Mouse (Mus musculus) liver, embryonic 16.5 days (tissue): ENCODE data around the gene Rrbp1. TPM values are rescaled to one million over a fixed set of nuclear protein-coding genes. Genes with fewer than 3 reads are reported as not detected.

Experiments used
- ATAC-seq: fragments of 200-750 bp; cut with Nextera tagmentation; 2 replicates; pipeline ENCODE4 v1.8.0; 2017; ENCODE audit warnings: low read depth, mild to moderate bottlenecking, moderate number of reproducible peaks, moderate library complexity
- H3K27ac ChIP-seq: fragments of 300-500 bp; sonication (generic); 2 replicates; pipeline ENCODE4 v1.5.1; 2014; ENCODE audit warnings: mild to moderate bottlenecking, low read length
- H3K27me3 ChIP-seq: fragments of 300-500 bp; sonication (generic); 2 replicates; pipeline ENCODE4 v1.6.1; 2014; ENCODE audit warnings: low read depth, low read length, mixed read lengths; ENCODE audit not compliant: control insufficient read depth, insufficient read depth
- H3K36me3 ChIP-seq: fragments of 300-500 bp; sonication (generic); 2 replicates; pipeline ENCODE4 v1.6.1; 2014; ENCODE audit warnings: mild to moderate bottlenecking; ENCODE audit not compliant: control insufficient read depth, insufficient read depth
- H3K4me1 ChIP-seq: fragments of 300-500 bp; sonication (generic); 2 replicates; pipeline ENCODE4 v1.6.1; 2014; ENCODE audit warnings: low read depth, low read length, mixed read lengths; ENCODE audit not compliant: control insufficient read depth
- H3K4me2 ChIP-seq: fragments of 300-500 bp; sonication (generic); 2 replicates; pipeline ENCODE4 v1.6.1; 2014; ENCODE audit warnings: low read depth, low read length, mixed read lengths
- H3K4me3 ChIP-seq: fragments of 300-500 bp; sonication (generic); 2 replicates; pipeline ENCODE4 v1.5.1; 2014; ENCODE audit warnings: low read depth, mild to moderate bottlenecking, low read length
- H3K9ac ChIP-seq: fragments of 300-500 bp; sonication (generic); 2 replicates; pipeline ENCODE4 v1.6.1; 2014; ENCODE audit warnings: low read depth, low read length
- H3K9me3 ChIP-seq: fragments of 300-500 bp; sonication (generic); replicated peaks from 2 replicates; pipeline ENCODE4 v1.6.1; 2016; ENCODE audit warnings: low read length; ENCODE audit not compliant: control insufficient read depth
- WGBS: fragments of 180-500 bp; shearing (Covaris S2); extraction: QIAGEN DNeasy Blood & Tissue Kit; methylation state at CpG from one replicate; pipeline ENCODE4 v1.1.7; 2014; ENCODE audit not compliant: insufficient replicate concordance; 5-methylcytosine and 5-hydroxymethylcytosine counted together
- polyA plus RNA-seq: library from polyadenylated mRNA; unstranded; fragments of >200 nt; fragmentation: Nextera tagmentation; extraction: Ambion mirVana; gene quantifications from 2 replicates; pipeline ENCODE4 v1.2.1, GENCODE M21; 2015

Gene Rrbp1
- polyA plus RNA-seq, 1 experiment from 2014 or later = 78.6 TPM

DNA sequence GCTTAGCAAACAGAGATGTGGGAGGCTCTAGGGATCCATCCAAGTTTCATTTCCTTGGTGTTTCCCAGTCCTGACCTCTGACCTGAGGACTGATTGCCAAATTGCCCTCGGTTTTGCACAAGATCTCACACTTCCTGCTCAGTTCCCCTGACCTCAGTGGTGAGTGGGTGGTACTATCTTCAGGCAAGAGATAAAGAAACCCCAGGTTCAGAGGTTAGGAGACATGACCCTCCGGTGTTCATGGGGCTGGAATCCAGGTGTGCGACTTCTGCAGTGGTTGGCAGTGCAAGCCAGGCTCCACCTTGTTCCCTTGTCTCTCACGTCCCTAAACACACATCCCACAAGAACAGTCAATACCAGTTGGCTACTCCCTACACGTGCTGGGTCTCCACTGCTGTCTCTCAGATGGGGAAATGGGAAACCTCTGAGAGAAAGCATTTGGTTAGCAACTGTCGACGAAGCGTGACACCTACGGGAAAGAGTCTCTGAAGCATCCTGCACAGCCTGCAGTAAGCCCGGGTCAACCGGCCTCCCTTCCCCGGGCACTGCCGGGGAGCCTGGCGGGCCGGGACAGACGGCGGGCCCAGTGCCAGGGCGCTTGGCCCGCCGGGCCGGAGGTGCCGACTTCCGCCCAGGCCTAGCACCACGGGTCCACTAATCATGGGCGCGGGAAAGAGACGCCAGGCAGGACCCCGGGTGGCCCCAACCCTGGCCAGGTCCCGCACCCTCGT lies 1.3 kb downstream of the Rrbp1 start:
- H3K9me3 ChIP-seq = no peaks in the 10 kb centered on the region
- H3K27me3 ChIP-seq = no peaks in the 10 kb centered on the region
- H3K27ac ChIP-seq = peak overlapping the region; percentile 91
- peaks cover 41% of the 10 kb centered on the region for H3K4me1 ChIP-seq
- H3K9ac ChIP-seq = peak overlapping the region; percentile 89
- peak overlapping the region; percentile 93 for H3K4me3 ChIP-seq
- WGBS = under 1% methylated on average over 30 of the region's 30 CpGs
- peak; percentile 30 for ATAC-seq
- H3K36me3 ChIP-seq = no peaks in the 10 kb centered on the region
- H3K4me2 ChIP-seq = peak overlapping the region; percentile 97

DNA sequence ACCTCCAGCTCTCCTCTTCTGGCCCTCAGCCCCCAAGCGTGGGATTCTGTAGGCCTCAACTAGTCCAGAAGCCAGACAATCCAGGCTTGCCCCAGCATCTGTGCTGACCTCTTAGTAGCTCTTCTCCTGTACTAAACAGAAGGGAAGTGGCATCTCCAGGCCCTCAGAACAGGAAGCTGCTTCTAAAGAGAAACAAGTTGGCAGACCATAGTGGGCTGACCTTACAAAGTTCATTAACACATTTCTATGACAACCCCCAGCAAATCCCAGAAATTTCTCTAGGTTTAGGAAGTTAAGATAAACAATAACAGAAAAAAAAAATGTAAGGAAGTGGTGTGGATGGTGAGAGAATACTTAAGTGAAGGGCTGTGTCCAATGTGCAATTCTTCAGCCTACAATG lies 2.0 kb downstream of the Rrbp1 start:
- peak overlapping the region; percentile 93 for H3K4me3 ChIP-seq
- H3K4me2 ChIP-seq = peak overlapping the region; percentile 97
- H3K9ac ChIP-seq = peak overlapping the region; percentile 32; the same call in 1 of the 2 replicates
- no peaks in the 10 kb centered on the region for H3K36me3 ChIP-seq
- peaks cover 41% of the 10 kb centered on the region for H3K4me1 ChIP-seq
- H3K9me3 ChIP-seq = no peaks in the 10 kb centered on the region
- H3K27me3 ChIP-seq = no peaks in the 10 kb centered on the region
- ATAC-seq = no peak
- WGBS = 48% methylated on average over 1 of the region's 1 CpGs
- H3K27ac ChIP-seq = peak overlapping the region; percentile 70; the same call in 1 of the 2 replicates

DNA sequence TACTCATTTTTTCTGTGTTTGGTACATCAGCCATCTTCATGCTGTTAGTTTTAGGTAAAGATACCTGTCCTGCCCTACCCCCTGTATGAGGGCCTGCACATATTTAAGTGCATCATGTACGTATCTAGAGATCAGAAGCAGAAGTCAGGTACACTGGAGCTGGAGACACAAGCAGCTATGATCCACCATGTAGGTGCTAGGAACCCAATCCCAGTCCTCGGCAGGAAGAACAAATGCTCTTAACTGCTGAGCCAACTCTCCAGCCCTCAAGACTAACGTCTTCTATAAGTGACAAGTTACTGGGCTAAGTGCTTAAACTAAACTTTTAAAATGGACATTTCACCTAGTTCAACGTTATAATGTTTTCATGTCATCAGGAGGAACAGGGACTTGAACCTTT lies 3.9 kb downstream of the Rrbp1 start:
- peak overlapping the region; percentile 17 for H3K4me2 ChIP-seq
- 69% methylated on average over 4 of the region's 4 CpGs for WGBS
- H3K9ac ChIP-seq = no peak overlapping the region
- no peaks in the 10 kb centered on the region for H3K36me3 ChIP-seq
- ATAC-seq = no peak
- H3K27ac ChIP-seq = no peak overlapping the region
- H3K27me3 ChIP-seq = no peaks in the 10 kb centered on the region
- no peak overlapping the region for H3K4me3 ChIP-seq
- H3K9me3 ChIP-seq = no peaks in the 10 kb centered on the region
- H3K4me1 ChIP-seq = peaks cover 54% of the 10 kb centered on the region

DNA sequence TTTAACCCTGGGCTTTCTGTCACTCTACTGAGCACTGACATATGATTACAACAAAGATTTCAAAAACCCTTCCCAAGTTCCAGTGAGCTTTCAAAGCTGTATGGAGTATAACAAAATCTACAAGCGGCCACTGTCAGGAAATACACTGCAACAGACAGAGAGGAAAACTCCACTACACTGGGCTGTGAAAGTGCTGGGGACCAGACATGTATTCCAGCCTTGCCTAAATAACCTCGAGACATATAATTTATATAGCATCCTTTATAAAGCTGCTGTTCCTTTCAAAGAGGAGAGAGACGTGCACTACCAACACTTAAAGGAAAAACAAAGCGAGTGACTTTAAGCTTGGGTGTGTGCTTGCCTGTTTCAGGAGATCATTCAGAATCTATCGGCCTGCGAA lies 4.4 kb downstream of the Rrbp1 start:
- H3K9ac ChIP-seq = no peak overlapping the region
- no peaks in the 10 kb centered on the region for H3K36me3 ChIP-seq
- peaks cover 52% of the 10 kb centered on the region for H3K4me1 ChIP-seq
- no peaks in the 10 kb centered on the region for H3K9me3 ChIP-seq
- no peak overlapping the region for H3K27ac ChIP-seq
- no peak overlapping the region for H3K4me2 ChIP-seq
- no peak overlapping the region for H3K4me3 ChIP-seq
- 78% methylated on average over 6 of the region's 6 CpGs for WGBS
- no peak for ATAC-seq
- H3K27me3 ChIP-seq = no peaks in the 10 kb centered on the region

DNA sequence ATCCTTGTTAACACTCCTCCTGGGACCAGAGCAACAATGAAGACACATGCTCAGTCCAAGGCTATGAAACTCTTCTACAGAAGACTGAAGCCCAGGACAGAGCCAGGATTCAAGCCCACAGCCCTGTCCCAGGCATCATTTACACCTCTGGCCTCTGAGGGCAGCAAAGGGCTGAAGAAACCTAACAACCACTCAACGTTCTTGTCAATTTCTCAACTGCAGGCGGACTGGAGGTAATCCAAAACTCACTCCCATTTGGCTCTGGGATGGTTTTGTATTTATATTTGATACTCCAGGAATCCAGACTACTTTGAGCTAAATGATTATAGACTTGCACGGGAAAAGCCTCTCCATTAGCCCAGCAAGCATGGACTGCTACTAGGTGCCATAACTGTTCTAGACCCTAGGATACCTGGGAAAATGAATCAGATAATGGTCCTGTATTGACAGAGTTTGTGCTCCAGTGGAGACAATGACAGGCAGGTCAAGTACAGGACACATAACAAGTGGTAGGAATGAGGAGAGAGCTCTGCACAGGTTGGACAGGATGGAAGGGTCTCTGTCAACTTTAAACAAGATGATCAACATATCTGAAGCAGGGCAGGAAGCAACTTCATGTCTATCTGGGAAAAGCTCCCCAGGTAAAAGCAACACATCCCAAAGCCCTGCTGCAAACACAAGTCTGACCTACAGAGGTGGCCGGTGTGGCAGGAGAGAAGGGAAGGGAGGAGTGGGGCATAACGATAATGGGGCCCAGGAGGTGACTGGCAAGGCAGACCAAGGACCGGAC lies 5.7 kb downstream of the Rrbp1 start:
- Histone ChIP-seq H3K9ac (no peak overlapping the region; the same call in 1 of the 2 replicates), H3K27ac (no peak overlapping the region), H3K36me3 (no peaks in the 10 kb centered on the region), H3K27me3 (no peaks in the 10 kb centered on the region), H3K4me3 (no peak overlapping the region), H3K4me1 (peaks cover 49% of the 10 kb centered on the region), H3K4me2 (no peak overlapping the region), H3K9me3 (no peaks in the 10 kb centered on the region)
- WGBS = 49% methylated on average over 6 of the region's 6 CpGs
- ATAC-seq = no peak

DNA sequence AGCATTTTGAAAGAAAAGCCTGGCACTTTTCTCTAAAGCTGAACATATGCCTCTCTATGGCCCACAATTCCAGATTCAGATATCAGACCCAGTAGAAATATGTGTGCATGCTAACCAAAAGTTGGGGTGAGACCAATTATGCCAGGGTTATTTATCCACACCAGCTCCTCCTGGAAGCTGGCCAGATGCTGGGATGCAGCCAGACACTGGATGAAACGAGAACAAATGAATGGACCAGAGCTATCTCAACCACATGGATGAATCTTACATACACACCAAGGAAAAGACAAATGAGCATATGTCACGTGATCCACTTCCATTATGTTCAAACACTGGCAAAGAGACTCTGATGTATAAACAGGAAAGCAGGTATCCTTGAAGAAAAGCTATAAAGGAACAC lies 7.5 kb downstream of the Rrbp1 start:
- H3K4me1 ChIP-seq = peaks cover 34% of the 10 kb centered on the region
- H3K4me2 ChIP-seq = no peak overlapping the region
- no peaks in the 10 kb centered on the region for H3K9me3 ChIP-seq
- H3K4me3 ChIP-seq = no peak overlapping the region
- no peaks in the 10 kb centered on the region for H3K27me3 ChIP-seq
- no peak overlapping the region for H3K27ac ChIP-seq
- H3K9ac ChIP-seq = no peak overlapping the region
- ATAC-seq = no peak
- H3K36me3 ChIP-seq = no peaks in the 10 kb centered on the region
- WGBS = 63% methylated on average over 2 of the region's 2 CpGs

DNA sequence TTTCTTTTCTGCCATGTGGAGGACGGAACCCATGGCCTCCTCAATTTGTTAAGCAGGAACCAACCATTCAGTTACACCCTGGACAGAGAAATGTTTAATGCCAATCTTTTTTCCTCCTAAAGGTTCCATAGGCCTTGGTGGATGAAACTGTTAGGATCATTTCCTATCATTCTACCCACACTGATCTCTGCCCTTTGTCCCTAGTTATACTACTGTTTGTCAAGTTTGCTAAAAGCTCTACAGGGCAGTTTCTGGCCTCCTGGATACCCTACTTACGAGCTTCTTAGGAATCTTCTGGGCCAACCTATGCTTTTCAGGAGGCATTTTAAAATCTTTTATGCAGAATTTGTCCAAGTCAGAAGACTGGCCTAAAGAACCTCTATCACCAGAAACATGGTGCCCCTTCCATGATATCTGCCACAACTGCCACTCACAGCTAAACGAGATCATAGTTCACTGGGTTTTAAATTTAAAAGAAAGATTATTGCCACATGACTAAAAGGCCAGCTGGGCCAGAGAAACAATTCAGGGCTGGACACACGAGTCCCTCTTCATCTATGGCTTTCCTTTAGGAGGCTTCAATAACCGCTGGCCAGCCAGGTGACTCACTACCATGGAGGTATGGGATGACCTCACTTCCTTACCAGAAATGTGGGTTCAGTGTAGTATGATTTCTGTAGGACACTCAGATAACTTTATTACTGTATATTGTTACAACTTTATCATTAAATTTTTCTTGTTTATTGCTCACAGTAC lies 8.7 kb downstream of the Rrbp1 start:
- H3K4me2 ChIP-seq = no peak overlapping the region
- ATAC-seq = no peak
- H3K27ac ChIP-seq = no peak overlapping the region
- no peaks in the 10 kb centered on the region for H3K9me3 ChIP-seq
- H3K4me1 ChIP-seq = peaks cover 34% of the 10 kb centered on the region
- 60% methylated on average over 5 of the region's 5 CpGs for WGBS
- no peak overlapping the region for H3K9ac ChIP-seq
- H3K4me3 ChIP-seq = no peak overlapping the region
- no peaks in the 10 kb centered on the region for H3K36me3 ChIP-seq
- H3K27me3 ChIP-seq = no peaks in the 10 kb centered on the region

DNA sequence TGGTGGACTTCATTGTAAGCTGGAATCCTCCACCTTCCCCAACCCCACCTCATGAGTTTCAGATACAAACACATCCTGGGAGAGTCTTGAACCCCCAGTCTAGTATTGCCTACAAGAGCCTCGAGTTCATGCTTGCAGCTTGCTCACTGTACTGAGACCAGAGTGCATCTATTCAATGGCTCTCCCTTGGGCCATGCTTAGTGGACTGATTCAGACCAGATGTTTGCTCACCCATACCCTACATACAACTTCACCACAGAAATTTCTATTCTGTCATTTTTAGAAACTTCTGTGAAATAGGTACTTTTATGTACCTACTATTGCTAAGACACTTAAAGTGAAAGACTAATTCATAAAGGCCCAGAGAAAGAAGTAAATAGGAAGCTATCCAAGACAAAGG lies 18.1 kb downstream of the Rrbp1 start:
- H3K4me3 ChIP-seq = no peak overlapping the region
- no peaks in the 10 kb centered on the region for H3K27me3 ChIP-seq
- H3K9me3 ChIP-seq = no peaks in the 10 kb centered on the region
- H3K36me3 ChIP-seq = no peaks in the 10 kb centered on the region
- WGBS = 56% methylated on average over 1 of the region's 1 CpGs
- no peak overlapping the region for H3K4me2 ChIP-seq
- H3K9ac ChIP-seq = no peak overlapping the region
- peaks cover 14% of the 10 kb centered on the region for H3K4me1 ChIP-seq
- no peak overlapping the region for H3K27ac ChIP-seq
- no peak for ATAC-seq
